Mouse (Mus musculus): Measurements from ENCODE around the gene Ldah. TPM values are rescaled to one million over a fixed set of nuclear protein-coding genes. Genes with fewer than 3 reads are reported as not detected.

Gene Ldah
- polyA plus RNA-seq, 1 experiment from 2014 or later, result 65.9 TPM

- 18% methylated on average over 5 of the region's 5 CpGs for WGBS
- DNase-seq (ENCODE audit: low spot score), result no peak
- no peaks in the 10 kb centered on the region for H3K9me3 ChIP-seq (ENCODE audit: control insufficient read depth, low read length)
- no peaks in the 10 kb centered on the region for H3K4me1 ChIP-seq (replicated peaks; ENCODE audit: control insufficient read depth, insufficient read depth, low read length)
- H3K9ac ChIP-seq (ENCODE audit: low read length), result peak overlapping the region; percentile 68
- peak overlapping the region; percentile 61 for H3K4me2 ChIP-seq (ENCODE audit: low read depth, low read length, severe bottlenecking)
- H3K4me3 ChIP-seq (ENCODE audit: low read depth, low read length), result peak overlapping the region; percentile 68
- peak; percentile 21; the same call in 1 of the 2 replicates for ATAC-seq (replicated peaks; ENCODE audit: low FRiP score)
- no peaks in the 10 kb centered on the region for H3K27me3 ChIP-seq (ENCODE audit: control insufficient read depth, insufficient read depth, low read length)
- no peak overlapping the region for H3K27ac ChIP-seq (ENCODE audit: low read depth, low read length)
- no peaks in the 10 kb centered on the region for H3K36me3 ChIP-seq (ENCODE audit: control insufficient read depth, insufficient read depth, low read length)
Measured at GRCm38 (mm10) chr12:8207578-8207977, 329 bp upstream of the Ldah start.

DNA sequence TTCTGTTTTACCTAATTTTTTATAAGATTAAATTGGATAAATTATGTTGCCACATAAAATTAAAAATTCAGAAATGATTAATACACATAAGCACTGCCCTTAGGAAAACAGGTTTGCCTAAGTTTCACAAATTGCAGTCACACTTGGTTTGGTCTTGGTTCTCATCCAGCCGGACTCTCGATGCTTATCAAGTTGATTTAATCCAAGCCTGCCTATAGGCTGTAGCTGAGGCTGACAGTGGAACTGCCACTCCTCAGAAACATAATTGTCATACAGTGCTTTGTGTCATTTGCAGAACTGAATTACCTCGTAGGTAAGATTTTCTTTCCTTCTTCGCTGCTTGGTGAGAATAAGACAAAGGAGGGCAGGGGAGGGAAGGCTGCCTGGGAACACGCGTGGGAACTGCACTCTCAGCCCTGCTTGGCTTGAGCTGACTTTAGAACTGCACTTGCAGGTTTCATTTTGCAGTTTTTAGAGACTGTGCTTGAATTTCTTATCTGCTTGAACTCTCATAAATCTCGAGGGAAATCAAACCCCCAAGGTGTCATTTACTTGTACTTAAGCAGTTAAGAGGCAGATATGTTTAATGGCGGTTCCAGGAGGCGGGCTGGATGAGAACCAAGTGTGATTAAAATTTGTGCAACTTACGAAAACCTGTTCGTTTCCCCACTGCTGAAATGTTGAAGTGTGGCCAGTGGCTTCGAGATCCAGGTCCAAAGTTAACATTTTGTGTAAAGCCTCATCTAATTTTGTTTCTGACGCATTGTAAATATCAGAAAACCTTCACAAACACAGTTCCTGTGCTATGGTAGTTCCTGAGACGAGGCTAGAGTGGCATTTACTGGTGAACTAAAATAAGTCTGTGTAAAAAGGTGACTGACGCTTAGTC lies 8.7 kb downstream of the Ldah start:
- no peak overlapping the region for H3K9ac ChIP-seq (ENCODE audit: low read length)
- no peak overlapping the region for H3K4me2 ChIP-seq (ENCODE audit: low read depth, low read length, severe bottlenecking)
- no peak for ATAC-seq (replicated peaks; ENCODE audit: low FRiP score)
- H3K9me3 ChIP-seq (ENCODE audit: control insufficient read depth, low read length), result no peaks in the 10 kb centered on the region
- H3K27me3 ChIP-seq (ENCODE audit: control insufficient read depth, insufficient read depth, low read length), result no peaks in the 10 kb centered on the region
- H3K4me1 ChIP-seq (replicated peaks; ENCODE audit: control insufficient read depth, insufficient read depth, low read length), result no peaks in the 10 kb centered on the region
- H3K36me3 ChIP-seq (ENCODE audit: control insufficient read depth, insufficient read depth, low read length), result no peaks in the 10 kb centered on the region
- no peak overlapping the region for H3K4me3 ChIP-seq (ENCODE audit: low read depth, low read length)
- no peak for DNase-seq (ENCODE audit: low spot score)
- H3K27ac ChIP-seq (ENCODE audit: low read depth, low read length), result no peak overlapping the region
- WGBS, result 89% methylated on average over 15 of the region's 15 CpGs

DNA sequence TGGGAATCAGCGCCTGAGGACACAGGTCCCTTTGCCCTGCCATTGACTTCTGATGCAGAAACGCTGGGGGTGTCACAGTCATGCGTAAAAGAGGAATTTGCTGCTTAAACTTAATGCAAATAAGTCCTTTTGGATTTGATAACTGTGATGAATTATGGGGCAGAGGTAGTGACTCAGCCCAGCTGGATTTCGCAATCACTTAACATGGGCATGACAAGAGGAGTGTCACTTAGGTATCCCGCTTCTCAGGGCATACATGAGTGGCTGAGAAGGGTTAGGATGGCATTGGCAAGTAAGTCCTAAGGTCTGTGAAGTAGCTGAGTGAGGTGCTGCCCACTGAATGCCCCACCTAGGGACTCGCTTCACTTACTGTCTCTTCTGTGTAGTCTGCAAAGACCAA lies 15.1 kb downstream of the Ldah start:
- Histone ChIP-seq H3K4me3 (ENCODE audit: low read depth, low read length) (no peak overlapping the region), H3K4me2 (ENCODE audit: low read depth, low read length, severe bottlenecking) (no peak overlapping the region), H3K9ac (ENCODE audit: low read length) (no peak overlapping the region), H3K27ac (ENCODE audit: low read depth, low read length) (no peak overlapping the region), H3K4me1 (replicated peaks; ENCODE audit: control insufficient read depth, insufficient read depth, low read length) (no peaks in the 10 kb centered on the region), H3K9me3 (ENCODE audit: control insufficient read depth, low read length) (no peaks in the 10 kb centered on the region), H3K27me3 (ENCODE audit: control insufficient read depth, insufficient read depth, low read length) (no peaks in the 10 kb centered on the region), H3K36me3 (ENCODE audit: control insufficient read depth, insufficient read depth, low read length) (no peaks in the 10 kb centered on the region)
- ATAC-seq (replicated peaks; ENCODE audit: low FRiP score), result no peak
- 94% methylated on average over 6 of the region's 6 CpGs for WGBS
- no peak for DNase-seq (ENCODE audit: low spot score)

DNA sequence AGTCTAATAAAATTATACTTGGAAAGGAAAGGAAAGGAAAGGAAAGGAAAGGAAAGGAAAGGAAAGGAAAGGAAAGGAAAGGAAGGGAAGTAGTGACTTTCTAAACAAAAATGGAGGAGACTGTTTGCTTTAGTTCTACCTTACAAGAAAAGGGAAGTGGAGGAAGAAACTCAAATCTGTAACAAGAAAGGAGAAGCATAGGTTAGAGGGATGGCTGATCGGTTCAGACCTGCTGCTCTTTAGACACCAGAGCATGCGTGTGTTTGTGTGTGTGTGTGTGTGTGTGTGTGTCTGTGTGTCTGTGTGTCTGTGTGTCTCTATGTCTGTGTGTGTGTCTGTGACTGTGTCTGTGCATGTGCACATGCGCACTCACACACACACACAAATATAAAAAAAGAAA lies 23.2 kb downstream of the Ldah start:
- Histone ChIP-seq H3K4me2 (ENCODE audit: low read depth, low read length, severe bottlenecking) (no peak overlapping the region), H3K9me3 (ENCODE audit: control insufficient read depth, low read length) (no peaks in the 10 kb centered on the region), H3K36me3 (ENCODE audit: control insufficient read depth, insufficient read depth, low read length) (no peaks in the 10 kb centered on the region), H3K4me1 (replicated peaks; ENCODE audit: control insufficient read depth, insufficient read depth, low read length) (no peaks in the 10 kb centered on the region), H3K4me3 (ENCODE audit: low read depth, low read length) (no peak overlapping the region), H3K27ac (ENCODE audit: low read depth, low read length) (no peak overlapping the region), H3K27me3 (ENCODE audit: control insufficient read depth, insufficient read depth, low read length) (no peaks in the 10 kb centered on the region), H3K9ac (ENCODE audit: low read length) (no peak overlapping the region)
- 94% methylated on average over 3 of the region's 3 CpGs for WGBS
- DNase-seq (ENCODE audit: low spot score), result no peak
- ATAC-seq (replicated peaks; ENCODE audit: low FRiP score), result no peak

- Histone ChIP-seq H3K36me3 (ENCODE audit: control insufficient read depth, insufficient read depth, low read length) (no peaks in the 10 kb centered on the region), H3K4me1 (replicated peaks; ENCODE audit: control insufficient read depth, insufficient read depth, low read length) (no peaks in the 10 kb centered on the region), H3K27me3 (ENCODE audit: control insufficient read depth, insufficient read depth, low read length) (no peaks in the 10 kb centered on the region), H3K4me3 (ENCODE audit: low read depth, low read length) (no peak overlapping the region), H3K4me2 (ENCODE audit: low read depth, low read length, severe bottlenecking) (no peak overlapping the region), H3K9ac (ENCODE audit: low read length) (no peak overlapping the region), H3K27ac (ENCODE audit: low read depth, low read length) (no peak overlapping the region), H3K9me3 (ENCODE audit: control insufficient read depth, low read length) (no peaks in the 10 kb centered on the region)
- no peak for DNase-seq (ENCODE audit: low spot score)
- WGBS, result 86% methylated on average over 3 of the region's 3 CpGs
- 0 out of 2 replicates have a peak, but pooled peaks have one; percentile 7 for ATAC-seq (replicated peaks; ENCODE audit: low FRiP score)
Measured at GRCm38 (mm10) chr12:8232679-8233078, 24.8 kb downstream of the Ldah start.

- H3K4me2 ChIP-seq (ENCODE audit: low read depth, low read length, severe bottlenecking), result no peak overlapping the region
- H3K4me3 ChIP-seq (ENCODE audit: low read depth, low read length), result no peak overlapping the region
- no peaks in the 10 kb centered on the region for H3K27me3 ChIP-seq (ENCODE audit: control insufficient read depth, insufficient read depth, low read length)
- no peaks in the 10 kb centered on the region for H3K36me3 ChIP-seq (ENCODE audit: control insufficient read depth, insufficient read depth, low read length)
- H3K9me3 ChIP-seq (ENCODE audit: control insufficient read depth, low read length), result no peaks in the 10 kb centered on the region
- ATAC-seq (replicated peaks; ENCODE audit: low FRiP score), result no peak
- H3K4me1 ChIP-seq (replicated peaks; ENCODE audit: control insufficient read depth, insufficient read depth, low read length), result no peaks in the 10 kb centered on the region
- 87% methylated on average over 3 of the region's 3 CpGs for WGBS
- no peak overlapping the region for H3K27ac ChIP-seq (ENCODE audit: low read depth, low read length)
- no peak for DNase-seq (ENCODE audit: low spot score)
- no peak overlapping the region for H3K9ac ChIP-seq (ENCODE audit: low read length)
Measured at GRCm38 (mm10) chr12:8242181-8242580, 34.3 kb downstream of the Ldah start.

GRCm38 (mm10) chr12:8244746-8245145 lies 36.8 kb downstream of the Ldah start:
- no peaks in the 10 kb centered on the region for H3K4me1 ChIP-seq (replicated peaks; ENCODE audit: control insufficient read depth, insufficient read depth, low read length)
- H3K4me2 ChIP-seq (ENCODE audit: low read depth, low read length, severe bottlenecking), result no peak overlapping the region
- no peak overlapping the region for H3K4me3 ChIP-seq (ENCODE audit: low read depth, low read length)
- no peak for ATAC-seq (replicated peaks; ENCODE audit: low FRiP score)
- 87% methylated on average over 4 of the region's 4 CpGs for WGBS
- H3K9ac ChIP-seq (ENCODE audit: low read length), result no peak overlapping the region
- H3K27me3 ChIP-seq (ENCODE audit: control insufficient read depth, insufficient read depth, low read length), result no peaks in the 10 kb centered on the region
- no peak for DNase-seq (ENCODE audit: low spot score)
- no peaks in the 10 kb centered on the region for H3K9me3 ChIP-seq (ENCODE audit: control insufficient read depth, low read length)
- no peaks in the 10 kb centered on the region for H3K36me3 ChIP-seq (ENCODE audit: control insufficient read depth, insufficient read depth, low read length)
- H3K27ac ChIP-seq (ENCODE audit: low read depth, low read length), result no peak overlapping the region

GRCm38 (mm10) chr12:8260297-8260696 lies 52.4 kb downstream of the Ldah start:
- Histone ChIP-seq H3K4me1 (replicated peaks; ENCODE audit: control insufficient read depth, insufficient read depth, low read length) (no peaks in the 10 kb centered on the region), H3K36me3 (ENCODE audit: control insufficient read depth, insufficient read depth, low read length) (no peaks in the 10 kb centered on the region), H3K9me3 (ENCODE audit: control insufficient read depth, low read length) (no peaks in the 10 kb centered on the region), H3K27me3 (ENCODE audit: control insufficient read depth, insufficient read depth, low read length) (no peaks in the 10 kb centered on the region), H3K9ac (ENCODE audit: low read length) (no peak overlapping the region), H3K4me2 (ENCODE audit: low read depth, low read length, severe bottlenecking) (no peak overlapping the region), H3K27ac (ENCODE audit: low read depth, low read length) (no peak overlapping the region), H3K4me3 (ENCODE audit: low read depth, low read length) (no peak overlapping the region)
- DNase-seq (ENCODE audit: low spot score), result no peak
- no peak for ATAC-seq (replicated peaks; ENCODE audit: low FRiP score)
- 93% methylated on average over 2 of the region's 2 CpGs for WGBS

- Histone ChIP-seq H3K9ac (ENCODE audit: low read length) (no peak overlapping the region), H3K36me3 (ENCODE audit: control insufficient read depth, insufficient read depth, low read length) (no peaks in the 10 kb centered on the region), H3K27me3 (ENCODE audit: control insufficient read depth, insufficient read depth, low read length) (no peaks in the 10 kb centered on the region), H3K4me2 (ENCODE audit: low read depth, low read length, severe bottlenecking) (no peak overlapping the region), H3K4me1 (replicated peaks; ENCODE audit: control insufficient read depth, insufficient read depth, low read length) (no peaks in the 10 kb centered on the region), H3K9me3 (ENCODE audit: control insufficient read depth, low read length) (no peaks in the 10 kb centered on the region), H3K4me3 (ENCODE audit: low read depth, low read length) (no peak overlapping the region), H3K27ac (ENCODE audit: low read depth, low read length) (no peak overlapping the region)
- WGBS, result 93% methylated on average over 7 of the region's 7 CpGs
- no peak for ATAC-seq (replicated peaks; ENCODE audit: low FRiP score)
- no peak for DNase-seq (ENCODE audit: low spot score)
Measured at GRCm38 (mm10) chr12:8266311-8266710, 58.4 kb downstream of the Ldah start.
